Mouse (Mus musculus) urinary bladder, postnatal 36 days (tissue): ENCODE measurements around the gene Evl.
A peak's percentile ranks its signal among the peaks of the same experiment; 100 is the strongest.
"Not testable (repeated sequence)": the region's sequence is repeated elsewhere in the genome, so short reads cannot be mapped to it uniquely, and the experiment has no call there.

Source experiments
- DNase-seq, 2 experiments: peaks; one replicate each; pipeline ENCODE4 v3.0.0; 2022; ENCODE audit warnings: low spot score in 2 of 2, mixed read lengths in 1 of 2

Evl gene

GRCm38 (mm10) chr12:108554120-108554841 lies at the start of gene Evl:
Gene Evl, plus strand, starts transcription at chr12:108554720.
- DNase-seq, result peak; percentile 68 to 81

DNA sequence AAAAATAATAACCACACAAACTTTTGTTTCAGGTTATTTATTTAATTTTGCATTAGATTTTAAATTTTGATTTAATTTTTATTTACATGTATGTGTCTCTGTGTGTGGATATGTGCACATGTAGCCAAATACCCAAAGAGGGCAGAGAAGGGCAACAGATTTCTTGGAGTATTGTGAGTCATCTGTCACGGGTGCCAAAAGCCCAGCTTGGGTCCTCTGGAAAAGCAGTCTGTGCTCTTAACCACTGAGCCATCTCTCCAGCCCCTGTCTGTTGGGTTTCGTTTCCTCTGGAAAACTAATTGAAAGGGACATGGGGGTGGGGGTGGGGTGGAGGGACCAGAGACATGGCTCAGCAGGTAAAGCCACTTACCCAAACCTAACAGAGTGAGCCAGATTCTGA lies 48.7 kb upstream of the Evl start:
- DNase-seq, result no peak

- DNase-seq, result not testable (repeated sequence)
Observed at GRCm38 (mm10) chr12:108507046-108507445, 47.5 kb upstream of the Evl start.

DNA sequence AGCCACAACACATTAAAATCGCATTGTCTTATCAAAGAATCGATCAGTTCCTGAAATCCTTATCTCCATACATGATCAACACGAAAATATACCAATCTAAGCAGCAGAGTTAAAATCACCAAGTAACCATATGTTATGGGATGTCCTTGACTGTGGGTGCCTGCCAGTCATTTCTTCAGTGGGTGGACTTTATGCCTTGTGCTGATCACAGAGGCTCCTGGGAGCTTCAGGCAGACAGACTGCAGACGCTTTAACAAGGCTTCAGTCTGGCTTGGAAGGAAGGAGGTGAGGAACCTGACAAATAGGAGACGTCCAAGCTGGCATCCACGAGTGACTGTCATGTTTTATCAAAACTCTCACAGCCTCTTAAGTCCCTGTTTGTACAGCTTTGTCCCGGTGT lies 43.9 kb upstream of the Evl start:
- no peak for DNase-seq

GRCm38 (mm10) chr12:108511009-108511408 lies 43.5 kb upstream of the Evl start:
- DNase-seq, result no peak

DNA sequence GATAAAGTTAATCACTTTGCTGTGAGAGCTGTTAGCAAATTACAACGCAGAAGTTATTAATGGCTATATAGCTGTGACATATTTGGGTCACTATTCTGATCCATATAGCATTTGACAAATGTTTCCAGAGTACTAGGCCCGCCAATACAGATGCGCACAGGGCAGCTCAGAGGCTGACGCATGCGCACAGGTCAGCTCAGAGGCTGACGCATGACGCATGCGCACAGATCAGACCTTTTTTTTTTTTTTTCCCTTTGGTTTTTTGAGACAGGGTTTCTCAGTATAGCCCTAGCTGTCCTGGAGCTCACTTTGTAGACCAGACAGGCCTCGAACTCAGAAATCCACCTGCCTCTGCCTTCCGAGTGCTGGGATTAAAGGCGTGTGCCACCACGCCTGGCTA lies 39.1 kb upstream of the Evl start:
- DNase-seq, result no peak

DNA sequence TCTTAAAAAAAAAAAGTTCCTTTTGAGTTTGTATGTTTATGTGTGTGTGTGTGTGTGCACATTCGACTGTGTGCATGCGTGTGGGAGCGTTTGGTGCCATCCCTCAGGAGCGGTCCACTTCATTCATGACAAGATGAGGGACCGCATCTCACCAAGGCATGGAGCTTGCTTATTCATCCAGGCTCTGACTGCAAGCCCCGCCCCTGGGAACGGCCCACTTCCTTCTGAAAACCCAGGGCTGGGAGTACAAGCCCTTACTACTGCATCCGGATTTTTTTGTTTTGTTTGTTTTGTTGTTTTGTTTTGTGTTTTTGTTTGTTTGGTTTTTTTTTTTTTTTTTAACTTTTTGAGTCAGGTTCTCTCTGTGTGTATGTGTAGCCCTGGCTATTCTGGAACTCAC lies 35.1 kb upstream of the Evl start:
- DNase-seq, result no peak

DNA sequence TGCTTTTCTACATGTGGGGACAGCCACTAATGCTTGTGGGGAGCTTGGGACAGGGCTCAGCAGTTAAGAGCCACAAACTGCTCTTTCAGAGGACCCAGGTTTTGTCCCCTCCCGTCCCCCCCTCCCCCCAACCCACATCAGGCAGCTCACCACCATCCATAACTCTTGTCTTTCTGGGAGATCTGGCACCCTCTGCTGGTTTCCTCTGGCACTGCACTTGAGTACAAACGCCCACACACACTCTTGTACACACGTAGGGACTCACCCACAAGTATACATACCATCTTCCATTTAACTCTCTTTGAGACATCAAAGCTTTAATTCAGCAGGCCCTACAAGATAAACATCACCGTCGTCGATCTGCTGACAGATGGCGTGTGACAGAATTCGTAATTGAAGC lies 25.3 kb upstream of the Evl start:
- DNase-seq, result no peak

GRCm38 (mm10) chr12:108534484-108534883 lies 20.0 kb upstream of the Evl start:
- DNase-seq, result no peak

GRCm38 (mm10) chr12:108536461-108536860 lies 18.1 kb upstream of the Evl start:
- no peak for DNase-seq

GRCm38 (mm10) chr12:108541088-108541487 lies 13.4 kb upstream of the Evl start:
- DNase-seq, result no peak

DNA sequence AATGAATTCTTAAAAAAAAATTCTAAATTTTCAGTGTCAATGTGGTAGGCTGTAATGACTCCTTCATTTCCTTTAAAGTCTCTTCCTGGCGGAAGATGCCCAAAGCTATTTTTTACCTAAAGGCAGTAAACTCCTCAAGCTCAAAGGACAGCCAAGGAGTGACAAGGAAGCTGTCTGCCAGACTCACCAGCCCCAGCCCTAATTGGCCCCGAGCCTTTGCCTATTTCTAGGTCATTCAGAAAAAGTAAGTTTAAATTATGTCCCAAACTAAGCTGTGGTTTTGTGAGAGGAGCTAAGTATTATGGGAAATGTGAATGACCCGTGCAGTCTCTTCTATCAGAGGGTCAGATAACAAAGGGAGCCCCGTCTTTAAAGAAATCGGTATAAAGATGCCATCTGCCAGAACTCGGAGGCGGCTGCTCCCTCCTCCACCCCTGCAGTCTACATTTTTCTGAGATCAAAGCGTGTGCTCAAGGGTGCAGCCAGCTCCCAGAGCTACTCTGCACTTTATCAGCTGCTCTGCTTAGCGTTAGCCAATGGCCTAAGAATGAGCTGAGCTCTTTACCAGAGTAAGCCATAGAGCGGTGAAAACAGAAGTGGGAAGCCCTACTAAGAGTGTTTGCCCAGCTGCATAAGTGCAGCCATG lies 7.9 kb upstream of the Evl start:
- no peak for DNase-seq

DNA sequence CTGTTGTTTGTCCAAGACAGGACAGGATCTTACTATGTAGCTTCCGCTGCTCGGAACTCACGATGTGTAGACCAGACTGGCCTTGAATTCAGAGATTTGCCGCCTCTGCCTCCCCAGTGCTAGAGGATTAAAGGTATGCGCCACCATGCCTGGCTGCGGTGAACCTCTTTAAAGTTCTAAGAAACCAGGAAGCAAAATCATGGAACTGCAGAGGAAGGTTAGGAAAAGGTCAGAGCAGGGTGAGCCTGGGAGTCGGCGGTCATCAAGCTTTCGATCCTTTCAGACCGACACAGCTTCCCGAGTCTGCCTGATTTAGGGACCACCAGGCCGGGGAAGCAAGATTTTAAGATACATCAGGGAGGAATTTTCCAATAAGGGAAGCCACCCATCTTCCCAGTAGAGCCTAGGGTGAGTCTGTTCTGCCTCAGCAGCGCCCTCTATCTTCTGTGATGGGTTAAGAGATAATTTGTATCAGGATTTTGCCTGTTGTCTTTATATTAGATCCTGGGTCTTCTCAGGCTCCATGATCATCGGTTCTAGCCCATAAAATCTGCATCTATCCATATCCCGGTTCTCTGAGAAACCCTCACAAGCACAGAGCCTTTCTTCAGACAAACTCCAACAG lies 7.2 kb upstream of the Evl start:
- no peak for DNase-seq

GRCm38 (mm10) chr12:108551731-108552130 lies 2.8 kb upstream of the Evl start:
- no peak for DNase-seq

DNA sequence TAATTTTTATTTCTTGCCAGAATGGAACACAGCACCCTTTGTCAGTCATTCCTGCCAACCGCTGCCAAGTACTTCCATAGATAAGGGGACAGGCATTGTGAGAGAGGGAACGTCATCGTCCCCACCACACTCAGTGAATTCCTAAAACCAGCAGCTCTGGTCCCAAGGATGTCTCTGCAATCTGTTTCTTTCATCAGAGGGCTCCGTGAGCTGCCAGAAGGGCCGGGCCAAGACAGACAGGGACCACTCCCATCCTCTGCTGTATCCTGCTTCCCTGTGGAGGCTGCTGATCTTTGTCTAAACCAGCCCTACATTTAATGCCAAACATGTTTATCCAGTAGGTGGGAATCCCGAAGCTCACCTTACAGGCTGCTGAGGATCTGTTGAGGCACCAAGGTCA lies 1.4 kb upstream of the Evl start:
- no peak for DNase-seq

DNA sequence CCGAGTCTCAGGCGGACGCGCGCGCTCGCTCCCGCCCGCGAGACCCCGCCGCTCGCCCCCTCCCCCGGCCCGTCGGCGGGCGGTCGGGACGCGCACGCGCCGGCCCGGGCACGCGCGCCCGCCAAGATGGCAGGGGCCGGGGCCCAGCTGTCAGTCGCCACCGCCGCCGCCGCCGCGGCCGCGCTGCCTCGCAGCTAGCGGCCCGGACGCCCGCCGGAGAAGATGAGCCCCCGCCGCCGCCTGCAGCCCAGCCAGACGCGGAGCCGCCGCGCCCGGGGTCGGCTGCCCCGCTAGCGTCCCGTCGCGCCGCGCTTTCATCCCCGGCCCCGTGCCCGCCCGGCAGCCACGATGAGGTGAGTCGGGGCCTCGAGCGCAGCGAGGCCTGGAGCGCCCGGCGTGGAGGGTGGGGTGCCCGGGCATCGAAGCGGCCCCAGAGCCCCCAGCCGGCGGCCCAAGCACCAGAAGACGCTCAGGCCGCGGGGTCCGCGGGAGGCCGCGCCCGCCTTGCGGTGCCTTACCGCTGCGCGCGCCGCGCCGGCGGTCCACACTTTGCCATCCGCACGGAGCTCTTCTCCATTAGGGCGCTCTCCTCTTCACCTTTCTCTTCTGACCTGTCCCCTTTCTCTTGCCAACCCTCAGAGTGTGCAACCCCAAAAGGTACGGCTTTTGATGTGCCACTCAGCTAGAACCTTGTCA lies 489 bp downstream of the Evl start:
- peak; percentile 15 to 24 for DNase-seq

- no peak for DNase-seq
Observed at GRCm38 (mm10) chr12:108558194-108558593, 3.7 kb downstream of the Evl start.

GRCm38 (mm10) chr12:108563238-108563637 lies 8.7 kb downstream of the Evl start:
- no peak for DNase-seq

DNA sequence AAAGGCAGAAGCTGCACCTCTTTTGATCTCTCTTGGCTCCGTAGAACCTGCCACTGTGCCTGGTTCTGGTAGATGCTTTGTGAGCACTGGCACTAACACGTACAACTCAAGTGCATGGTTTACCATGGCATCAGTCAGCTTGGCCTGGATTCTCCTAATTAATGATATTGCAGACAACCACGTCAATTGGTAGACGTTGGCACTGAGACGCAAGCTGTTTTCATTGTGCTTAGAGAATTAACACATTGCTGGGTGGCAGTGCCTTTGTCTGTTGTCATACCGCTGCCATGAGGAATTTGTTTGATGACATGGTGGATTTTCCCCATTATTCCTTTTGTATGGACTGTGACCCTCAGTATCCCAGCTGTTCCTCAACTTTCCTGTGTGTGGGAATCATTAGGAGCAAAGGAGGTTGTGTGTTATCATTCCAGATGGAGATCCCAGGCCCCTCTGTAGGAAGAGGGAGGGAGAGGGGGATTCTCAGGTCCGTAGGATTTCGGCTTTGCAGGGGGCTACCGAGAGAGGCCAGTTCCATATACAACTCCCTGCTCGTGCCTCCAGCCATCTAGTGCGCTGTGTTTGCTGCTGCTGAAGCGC lies 10.5 kb downstream of the Evl start:
- DNase-seq, result no peak

GRCm38 (mm10) chr12:108579156-108579871 lies 24.8 kb downstream of the Evl start:
- DNase-seq, result peak; percentile 6 to 13

GRCm38 (mm10) chr12:108583775-108584174 lies 29.3 kb downstream of the Evl start:
- no peak for DNase-seq
